Mouse (Mus musculus) heart, adult 9 months (tissue): ENCODE measurements around the gene Ada.
A peak's percentile ranks its signal among the peaks of the same experiment; 100 is the strongest.

Source experiments
- DNase-seq, 2 experiments: peaks; one replicate each; pipeline ENCODE4 v3.0.0; 2022; ENCODE audit warnings: low spot score in 2 of 2

Gene Ada

DNA sequence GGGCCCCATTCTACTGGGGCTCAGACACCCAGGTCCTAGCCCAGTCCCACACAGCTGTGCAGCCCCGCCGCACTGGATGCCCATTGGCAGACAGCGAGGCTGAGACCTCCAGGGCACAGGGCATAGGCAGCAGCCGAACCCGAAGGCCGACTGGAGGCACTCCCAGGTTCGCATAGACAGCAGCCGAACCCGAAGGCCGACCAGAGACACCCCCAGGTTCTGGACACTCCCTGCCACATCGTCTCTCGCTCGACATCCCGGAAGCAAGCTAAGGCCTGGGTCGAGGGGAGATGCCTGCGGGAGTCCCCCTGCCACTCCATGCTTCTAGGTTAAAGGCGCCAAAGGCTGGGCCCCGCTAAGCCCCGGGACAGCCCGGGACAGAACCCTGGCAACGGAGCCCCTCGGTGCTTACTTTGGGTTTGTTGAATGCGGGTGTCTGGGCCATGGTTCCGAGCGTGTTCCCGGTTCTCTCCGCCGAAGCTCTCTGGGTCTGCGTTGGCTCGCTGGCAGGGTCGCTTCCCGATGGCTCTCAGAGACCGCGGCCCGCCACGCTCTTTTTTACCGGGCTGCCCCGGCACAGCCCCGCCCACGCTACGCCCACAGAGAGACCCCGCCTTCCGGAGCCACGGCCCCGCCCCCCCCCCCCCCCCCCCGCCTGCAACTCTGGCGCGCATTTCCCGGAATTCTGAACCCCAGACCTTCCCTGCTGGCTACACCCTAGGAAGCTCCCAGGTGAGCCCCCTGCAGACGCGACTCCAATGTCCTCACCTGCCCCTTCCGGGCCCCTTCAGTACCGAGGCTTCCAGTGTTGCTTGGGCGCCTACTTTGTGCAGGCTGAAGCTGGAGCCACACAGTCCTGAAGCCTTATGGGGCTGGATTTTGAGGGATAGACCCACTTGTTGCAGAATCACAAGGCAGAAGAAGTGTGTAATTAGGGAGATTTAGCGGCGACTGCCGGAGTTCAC is at the start of gene Ada:
Ada (minus strand) TSS at position 593 of the 965 bp plus-strand sequence.
- peak; percentile 21 to 39 for DNase-seq

DNA sequence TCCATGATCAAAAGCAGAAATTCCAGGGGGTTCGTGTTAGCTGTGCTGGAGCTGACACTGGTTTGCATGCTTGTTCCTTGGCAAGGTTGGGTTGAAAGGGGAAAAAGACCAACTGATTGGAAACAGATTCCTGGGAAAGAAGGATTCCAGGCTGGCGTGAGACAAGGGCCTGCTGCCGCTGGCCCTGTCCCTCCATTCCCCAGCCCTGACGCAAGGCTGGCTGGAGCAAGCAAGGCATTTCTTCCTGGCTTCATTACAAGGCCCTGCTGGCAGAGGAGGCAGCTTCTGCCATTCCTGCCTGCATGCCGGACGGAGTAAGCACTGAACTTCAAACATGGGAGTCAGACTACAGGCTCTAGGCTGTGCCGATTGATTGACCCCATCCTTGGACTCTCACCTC is 48.4 kb upstream of the Ada start:
- peak; percentile 70 to 78 for DNase-seq

DNA sequence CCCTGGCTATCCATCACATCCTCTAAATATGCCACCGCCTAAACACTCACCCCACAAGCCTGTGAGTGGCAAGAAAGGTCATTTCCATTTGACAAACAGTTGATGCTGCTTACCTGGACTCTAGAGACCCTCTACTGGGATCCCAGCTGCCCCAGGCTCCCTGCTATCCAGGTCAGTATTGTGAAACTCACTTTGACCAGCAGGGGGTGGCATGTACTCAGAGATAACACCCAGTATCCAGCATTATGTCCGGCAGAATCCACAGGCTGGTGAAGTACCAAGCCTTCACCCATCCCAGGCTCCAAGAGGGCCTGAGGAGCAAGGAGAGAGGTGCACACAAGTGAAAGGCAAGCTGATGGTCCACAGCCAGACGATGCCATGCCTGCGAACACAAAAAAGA is 38.4 kb upstream of the Ada start:
- peak; percentile 58 to 70 for DNase-seq

DNA sequence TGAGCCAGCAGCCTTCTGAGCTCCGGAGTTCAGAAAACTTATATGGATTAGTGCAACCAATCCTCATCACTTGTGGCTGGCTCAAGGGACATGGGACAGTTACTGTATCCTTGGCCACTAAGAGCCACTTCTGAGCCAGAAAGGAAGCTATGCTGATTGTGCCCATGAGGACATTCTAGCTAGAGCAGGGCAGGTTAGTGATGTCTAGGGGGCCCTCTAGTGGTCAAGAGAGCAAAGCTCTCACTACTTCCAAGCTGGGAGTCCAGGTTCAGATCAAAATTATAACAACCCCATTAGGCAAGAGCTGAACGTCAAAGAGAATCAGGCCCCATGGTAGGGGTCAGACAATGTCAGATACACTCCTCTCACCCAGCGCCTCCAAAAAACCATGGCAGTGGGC is 37.7 kb upstream of the Ada start:
- peak; percentile 52 to 59 for DNase-seq

DNA sequence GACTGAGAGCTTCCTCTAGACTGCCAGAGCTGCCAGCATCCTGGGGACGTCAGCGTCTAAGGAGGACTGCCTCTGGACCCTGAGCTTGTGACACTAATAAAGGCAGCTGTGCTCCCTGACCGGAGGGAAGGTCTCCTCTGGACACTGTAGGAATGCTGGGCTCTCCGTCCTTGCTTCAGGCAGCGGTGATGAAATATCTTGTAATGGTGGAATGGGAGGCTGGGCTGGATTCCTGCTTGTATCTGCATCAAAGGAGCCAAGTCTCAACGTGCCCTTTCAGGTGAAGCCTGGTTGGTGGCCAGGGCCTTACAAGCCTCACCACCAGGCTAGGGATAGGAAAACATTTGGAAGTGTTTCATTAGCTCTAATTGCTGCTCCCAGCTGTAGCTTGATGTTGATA is 37.0 kb upstream of the Ada start:
- DNase-seq: no peak

DNA sequence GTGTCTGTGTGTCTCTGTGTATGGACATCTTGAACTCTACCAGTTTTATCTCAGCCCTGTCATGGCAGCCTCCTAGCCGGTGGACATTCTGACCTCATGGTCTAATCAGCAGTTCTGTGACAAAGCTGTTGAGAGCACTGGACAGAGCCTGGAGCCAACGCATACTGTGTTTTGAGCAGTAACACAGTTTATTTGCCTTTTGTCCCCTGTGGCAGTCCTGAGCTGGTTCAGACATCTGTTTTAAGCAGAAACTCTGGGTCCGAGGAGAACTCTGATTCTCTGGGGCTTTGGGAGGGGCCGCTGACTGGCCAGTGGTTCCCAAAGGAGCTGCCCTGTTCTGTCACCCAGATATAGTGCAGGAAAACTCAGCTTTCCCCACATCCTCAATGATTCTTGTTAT is 33.9 kb upstream of the Ada start:
- DNase-seq: peak; percentile 34 to 56

DNA sequence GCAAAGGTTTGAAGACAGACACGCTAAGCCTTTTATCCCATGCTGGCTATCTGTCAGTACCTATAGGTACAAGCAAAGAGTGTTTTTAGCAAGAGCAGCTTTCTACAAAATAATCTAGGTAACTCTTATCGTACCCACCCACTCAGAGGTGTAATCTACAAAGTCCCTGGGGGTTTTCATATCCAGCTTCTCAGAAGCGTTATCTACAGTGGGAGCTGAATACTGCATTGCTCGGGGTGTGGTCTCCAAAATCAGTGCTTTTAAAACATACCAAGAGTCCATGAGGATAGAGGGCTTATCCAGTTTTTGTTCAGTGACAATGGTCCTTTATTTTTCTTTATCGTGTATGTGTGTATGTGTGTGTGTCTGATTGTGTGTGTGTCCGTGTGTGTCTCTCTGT is 33.3 kb upstream of the Ada start:
- DNase-seq: no peak

DNA sequence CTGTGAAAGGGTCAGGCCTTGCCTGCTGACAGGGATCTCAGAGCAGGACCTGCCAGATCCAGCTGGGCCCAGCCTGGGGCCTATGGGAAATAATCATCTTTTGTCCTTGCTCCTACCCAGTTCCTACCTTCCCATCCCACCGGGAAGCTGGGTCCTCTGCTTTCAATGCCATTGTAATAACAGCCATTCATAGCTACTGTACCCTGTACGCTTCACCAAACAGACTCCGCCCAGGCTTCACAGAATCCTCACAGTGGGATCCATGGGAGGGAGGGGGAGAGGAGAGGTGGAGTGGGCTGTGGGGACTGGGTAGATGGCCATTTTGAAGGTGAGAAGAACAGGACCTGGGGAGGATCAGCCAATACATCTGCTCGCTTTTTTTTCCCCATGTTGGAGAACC is 28.9 kb upstream of the Ada start:
- DNase-seq: no peak

DNA sequence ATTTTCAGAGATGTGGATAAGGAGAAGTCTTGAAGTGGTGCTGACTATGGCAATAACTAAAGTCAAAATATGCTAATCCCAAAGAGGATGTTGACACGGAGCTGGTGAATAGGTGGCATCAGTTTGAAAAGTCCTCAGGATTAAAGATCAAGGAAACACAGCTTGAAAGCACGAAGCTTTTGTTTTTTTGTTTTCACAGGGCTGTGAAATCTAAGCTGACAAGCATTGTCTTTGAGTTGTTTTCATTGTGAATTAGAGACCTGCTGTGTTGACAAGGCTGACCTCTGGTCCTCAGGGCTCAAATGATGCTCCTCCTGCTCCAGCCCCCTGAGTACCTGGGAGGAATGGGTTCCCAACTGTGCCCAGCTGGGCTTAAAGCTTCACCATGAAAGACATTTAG is 27.0 kb upstream of the Ada start:
- no peak for DNase-seq

DNA sequence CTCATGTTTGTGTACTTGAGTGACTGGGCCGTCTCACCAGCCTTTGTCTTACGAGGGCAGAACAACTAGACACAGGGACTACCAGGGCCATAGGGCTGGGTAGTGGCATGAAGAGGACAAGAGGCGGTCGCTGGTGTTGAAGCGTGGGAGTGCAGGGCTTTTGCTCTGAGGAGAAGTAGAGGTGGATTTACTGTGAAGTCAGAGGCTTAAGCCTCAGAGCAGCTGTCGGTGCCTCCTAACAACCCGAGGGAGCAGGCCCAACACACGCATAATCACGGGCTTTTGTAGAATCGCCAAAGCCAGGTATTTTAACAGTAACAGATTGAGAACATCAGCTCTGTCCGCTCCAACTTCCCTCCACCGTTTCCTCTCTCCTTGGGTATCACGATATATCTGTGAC is 26.6 kb upstream of the Ada start:
- no peak for DNase-seq

DNA sequence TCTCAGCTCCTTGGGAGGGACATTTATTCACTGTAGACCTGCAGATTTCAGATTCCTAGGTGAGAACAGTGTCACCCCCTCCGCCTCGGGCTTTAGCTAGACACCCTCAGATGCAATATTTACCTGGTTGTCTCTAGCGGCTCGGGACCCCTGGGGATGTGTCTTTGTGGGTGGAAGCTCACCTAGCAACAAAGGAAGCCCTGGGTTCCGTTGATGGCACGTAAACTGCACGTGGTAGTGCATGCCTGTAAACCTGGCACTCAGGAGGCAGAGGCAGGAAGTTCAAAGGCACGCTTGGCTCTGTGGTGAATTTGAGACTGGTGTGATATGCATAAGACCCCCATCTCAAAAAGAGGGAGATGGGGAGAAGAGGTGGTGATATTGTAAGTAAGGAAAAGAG is 20.7 kb upstream of the Ada start:
- no peak for DNase-seq

DNA sequence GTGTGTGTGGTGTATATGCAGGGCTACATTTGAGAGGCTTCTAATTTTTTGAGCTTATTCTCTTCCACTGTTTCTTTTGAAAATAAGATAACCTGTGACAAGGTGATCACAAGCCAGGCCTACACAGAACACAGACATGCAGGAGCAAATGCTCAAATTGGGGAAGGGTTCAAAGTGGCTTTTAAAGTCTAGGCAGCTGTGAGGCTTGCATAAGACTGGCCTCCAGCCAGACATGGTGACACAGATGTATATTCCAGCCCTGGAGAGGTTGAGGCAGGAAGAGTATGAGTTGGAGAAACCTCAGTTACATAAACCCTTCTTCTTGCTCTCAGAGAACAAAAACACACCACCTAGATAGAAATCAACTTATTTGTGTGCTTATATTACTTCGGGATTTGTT is 16.9 kb upstream of the Ada start:
- DNase-seq: no peak

DNA sequence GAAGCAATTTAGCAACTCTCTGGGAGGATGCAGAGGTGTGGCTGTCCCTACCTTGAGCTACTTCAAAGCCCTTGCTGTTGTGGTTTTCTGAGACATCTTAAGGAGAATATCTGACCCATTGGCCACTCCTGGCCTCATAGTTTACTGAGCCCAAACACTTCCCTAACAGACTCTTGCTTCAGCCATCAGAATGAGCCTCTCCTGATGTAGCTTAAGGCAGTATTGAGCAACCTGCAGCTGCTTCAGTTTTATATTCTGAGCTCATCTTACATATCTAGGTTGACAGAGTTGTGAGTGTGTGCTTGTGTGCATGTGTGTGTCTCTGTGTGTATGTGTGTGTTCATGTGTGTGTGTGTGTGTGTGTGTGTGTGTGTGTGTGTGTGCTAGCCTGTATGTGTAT is 16.2 kb upstream of the Ada start:
- DNase-seq: no peak

DNA sequence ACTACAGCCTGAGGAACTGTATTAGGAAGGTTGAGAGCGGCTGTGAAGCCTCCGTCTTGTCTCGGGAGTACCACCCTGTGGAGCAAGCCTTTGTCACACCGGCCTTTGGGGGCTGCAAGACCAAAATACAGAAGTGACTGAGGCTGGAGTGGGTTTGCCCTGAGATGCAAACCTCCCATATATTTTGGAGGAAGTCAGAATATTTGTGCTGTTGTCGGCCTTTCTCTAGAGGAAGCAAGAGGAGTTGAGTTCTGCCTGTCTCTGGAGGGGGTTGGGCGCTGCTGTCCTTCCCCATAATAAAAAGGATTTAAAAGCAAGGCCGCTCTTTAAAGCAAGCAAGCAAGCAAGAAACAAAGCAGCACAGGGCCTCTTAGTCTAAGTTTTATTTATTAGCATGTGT is 11.4 kb upstream of the Ada start:
- DNase-seq: no peak

DNA sequence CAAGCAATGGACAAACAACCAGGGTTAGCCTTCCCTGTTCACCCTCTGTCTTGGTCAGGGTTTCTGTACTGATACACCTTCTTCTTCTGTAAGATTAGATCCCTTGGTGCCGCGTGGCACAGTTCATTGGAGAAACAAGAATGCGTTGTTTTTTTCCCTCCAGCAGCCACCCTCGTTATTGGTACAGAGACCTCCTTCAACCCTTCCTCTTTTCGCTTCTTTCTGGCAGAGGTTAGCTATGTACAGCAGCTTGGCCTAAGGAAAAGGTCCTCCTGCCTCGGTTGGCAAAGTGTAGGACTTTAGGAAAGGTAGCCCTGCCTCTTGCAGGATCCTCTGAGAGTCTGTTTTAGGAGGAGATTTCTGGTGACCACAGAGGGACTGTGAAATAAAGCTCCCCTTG is 10.6 kb upstream of the Ada start:
- no peak for DNase-seq

DNA sequence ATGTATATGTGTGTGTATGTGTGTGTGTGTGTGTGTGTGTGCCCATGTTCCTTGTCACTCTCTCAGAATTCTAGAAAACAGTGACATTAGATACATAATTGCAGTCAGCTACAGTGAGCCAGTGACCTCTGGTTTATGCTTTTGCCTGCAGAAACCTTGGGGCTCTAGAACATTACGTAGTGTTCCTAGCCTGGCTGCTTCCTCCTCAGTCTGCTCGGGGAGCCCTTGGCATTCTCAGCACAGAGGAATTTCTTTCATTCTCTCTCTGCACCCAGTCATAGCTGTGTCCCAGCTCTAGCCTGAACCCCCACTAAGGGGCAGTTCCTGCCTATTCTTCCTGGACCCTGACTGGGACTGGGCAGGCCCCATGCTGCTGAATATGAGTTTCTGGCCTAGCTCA is 8.1 kb upstream of the Ada start:
- no peak for DNase-seq

DNA sequence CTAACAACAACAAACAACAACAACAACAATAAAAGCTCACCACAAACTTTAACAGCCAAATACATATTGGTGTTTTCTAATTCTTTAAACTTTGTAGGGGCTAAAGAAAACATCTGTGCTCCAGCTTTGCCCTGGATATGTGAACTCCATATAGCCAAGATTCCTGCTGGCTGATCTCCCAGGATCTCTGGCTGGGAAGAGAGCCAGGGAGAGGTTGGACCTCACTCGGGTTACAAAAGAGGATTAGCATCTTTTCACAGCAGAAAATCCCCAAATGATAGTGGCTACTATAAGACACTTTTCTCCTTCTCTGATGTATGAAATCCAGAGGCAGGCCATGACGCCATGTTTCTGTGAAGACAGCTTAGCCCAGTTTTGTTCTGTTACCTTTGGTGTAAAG is 6.7 kb upstream of the Ada start:
- peak; percentile 41 to 70 for DNase-seq

DNA sequence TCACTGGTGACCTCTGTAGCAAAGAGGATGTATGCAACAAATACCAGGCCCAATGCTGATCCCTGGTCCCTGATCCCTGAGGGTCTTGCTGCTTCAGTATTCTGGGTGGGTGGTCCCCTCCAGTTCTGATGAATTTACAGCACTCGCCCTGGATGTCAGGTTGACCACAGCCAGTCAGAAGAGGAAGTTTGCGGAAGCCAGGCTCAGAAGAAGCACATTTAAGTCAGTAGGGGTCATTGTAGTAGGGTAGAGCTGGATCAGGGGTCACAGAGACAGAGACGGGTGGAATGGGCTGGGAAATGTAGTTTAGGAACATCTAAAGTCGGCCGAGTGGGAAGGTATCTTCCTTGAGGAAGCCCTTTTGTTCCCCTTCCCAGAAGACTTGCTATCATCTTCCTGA is 4.2 kb upstream of the Ada start:
- no peak for DNase-seq

DNA sequence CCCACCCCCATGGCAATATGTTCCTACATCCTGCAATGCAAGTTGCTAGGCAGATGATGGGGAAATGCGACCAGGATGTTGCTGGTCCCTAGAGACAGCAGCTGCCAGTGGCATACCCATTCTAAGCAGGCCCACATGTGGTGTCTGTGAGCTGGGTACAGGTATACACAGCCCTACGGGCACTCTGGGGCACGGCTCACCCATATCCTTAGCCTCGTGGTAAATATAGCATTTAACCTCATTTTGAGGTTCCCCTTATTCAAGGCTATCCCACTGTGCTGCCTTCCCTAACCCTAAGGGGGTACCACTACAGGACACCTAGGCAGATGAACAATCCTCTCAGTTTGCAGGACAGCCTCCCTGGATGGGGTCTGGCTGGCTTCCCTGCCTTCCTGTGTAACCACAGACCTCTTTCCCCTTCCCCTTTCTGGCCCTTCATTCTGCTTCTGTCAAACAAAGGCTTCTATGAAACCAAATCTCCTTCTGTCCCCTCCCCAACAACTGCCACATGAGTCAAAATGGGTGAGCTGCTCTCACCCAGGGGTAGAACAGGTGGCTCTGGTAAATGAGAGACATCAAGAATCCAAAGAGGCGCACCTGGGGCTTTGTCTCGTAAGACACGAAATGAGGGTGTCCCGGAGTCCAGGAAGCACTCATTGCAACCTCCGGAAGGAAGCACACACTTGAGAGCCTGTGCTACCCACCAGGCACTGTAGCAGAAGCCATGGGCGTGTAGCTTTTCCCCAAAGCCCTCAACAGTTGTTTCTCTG is 5.1 kb downstream of the Ada start:
- no peak for DNase-seq

DNA sequence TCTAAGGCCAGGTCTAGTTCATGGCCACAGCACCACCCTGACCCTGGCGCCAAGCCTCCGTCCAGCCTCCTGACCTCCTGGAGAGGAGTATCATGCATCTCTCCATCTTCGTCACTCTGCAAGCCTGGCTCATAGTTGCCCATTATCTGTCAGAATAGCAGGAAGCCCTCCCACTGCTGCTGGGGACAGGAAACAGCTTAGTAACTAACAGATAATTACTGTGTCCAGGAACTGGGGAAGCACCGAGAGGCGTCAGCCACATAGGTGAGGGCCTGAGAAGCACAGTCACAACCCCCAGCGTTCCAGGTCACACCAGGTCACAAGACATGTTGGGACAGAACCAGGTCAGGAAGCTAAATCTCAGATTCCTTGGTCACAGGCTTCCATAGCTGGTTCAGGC is 6.7 kb downstream of the Ada start:
- no peak for DNase-seq

DNA sequence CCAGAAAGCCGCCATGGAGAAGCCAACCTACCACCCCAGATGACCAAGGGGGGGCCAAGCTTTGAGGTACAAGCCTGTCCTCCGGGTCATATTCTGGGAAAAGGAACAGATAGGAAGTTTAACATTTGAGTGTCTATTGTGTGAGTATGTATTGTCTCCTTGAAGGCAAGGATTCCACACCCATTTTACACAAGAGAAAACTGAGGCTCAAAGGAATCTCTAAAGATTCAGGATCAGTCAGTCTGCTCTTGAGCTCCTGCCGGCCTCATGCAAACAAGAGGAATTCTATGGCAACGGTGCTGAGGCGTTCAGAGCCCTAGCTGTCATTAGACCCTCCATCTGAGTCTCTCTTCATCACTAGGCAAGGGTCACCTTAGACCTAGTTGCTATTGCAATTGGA is 7.4 kb downstream of the Ada start:
- DNase-seq: no peak

DNA sequence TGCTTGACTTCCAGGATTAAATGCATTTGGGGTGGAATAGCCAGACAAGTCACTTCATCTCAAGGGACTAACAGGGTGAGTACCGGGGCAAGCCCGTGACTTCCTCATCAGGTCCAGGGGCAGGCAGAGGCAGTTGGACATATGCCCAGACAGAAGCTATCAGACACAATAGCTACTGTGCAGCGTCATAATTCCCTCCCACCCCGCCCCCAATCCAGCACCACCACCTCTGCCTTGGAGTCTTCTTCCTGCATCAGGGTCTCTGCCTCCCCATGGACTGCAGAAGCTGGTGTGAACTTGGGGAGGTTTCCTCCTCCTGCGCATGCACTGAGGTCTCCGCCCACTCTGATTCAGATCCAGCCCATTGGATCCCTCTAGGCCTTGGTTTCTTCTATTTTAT is 14.1 kb downstream of the Ada start:
- peak; percentile 79 to 85 for DNase-seq

DNA sequence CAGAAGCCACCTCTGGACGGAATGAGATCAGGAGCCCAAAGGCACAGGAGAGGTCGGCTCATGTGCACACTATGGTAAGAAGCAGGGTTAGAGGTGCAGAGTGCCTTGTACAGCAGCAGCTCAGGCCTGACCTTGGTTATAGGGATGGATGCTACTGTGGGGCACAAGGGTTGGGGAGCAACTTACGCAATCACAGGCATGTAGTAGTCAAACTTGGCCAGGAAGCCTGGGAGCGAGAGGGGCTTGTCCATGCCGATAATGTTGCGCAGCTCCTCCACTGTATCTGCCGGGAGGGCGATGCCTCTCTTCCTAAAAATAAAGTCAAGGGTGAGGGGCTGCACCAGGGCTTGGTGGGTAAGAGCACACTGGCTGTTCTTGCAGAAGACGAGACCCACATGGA is 14.9 kb downstream of the Ada start:
- no peak for DNase-seq
